In genomic region chr1:84596023-84596422, GRCm38 (mm10) we compare ENCODE assay signal across 15 mouse cellular contexts.
DNase-seq lines count a peak whose midpoint lies in the region; ATAC-seq and TF ChIP-seq lines count a peak whose summit lies in the region.
"Had no signal": no experiment of that assay in that cellular context is flagged by ENCODE, and none has a peak within 500 bp of the region (broad histone marks: within the 10 kb centered on the region; RNA-seq: fewer than 3 reads in every experiment).

No protein-coding gene starts in this region.

- no peak overlapping the region for H3K27ac ChIP-seq in forebrain, embryonic 16.5 days (ENCODE audit: low read length)
- H3K27ac ChIP-seq in forebrain, embryonic 11.5 days (ENCODE audit: low read depth, low read length), result no peak overlapping the region
- no peak overlapping the region for H3K27ac ChIP-seq in hindbrain, embryonic 16.5 days (ENCODE audit: low read depth, low read length)
- no peak overlapping the region for H3K27ac ChIP-seq in midbrain, postnatal 0 days (ENCODE audit: low read depth, low read length)
- H3K27ac ChIP-seq: kidney, postnatal 0 days; liver, embryonic 12.5 days; lung, embryonic 15.5 days had no signal

- H3K9me3 ChIP-seq in forebrain, embryonic 16.5 days (ENCODE audit: control insufficient read depth, low read length), result no peaks in the 10 kb centered on the region
- no peaks in the 10 kb centered on the region for H3K9me3 ChIP-seq in forebrain, embryonic 11.5 days (ENCODE audit: control insufficient read depth, low read length)
- H3K9me3 ChIP-seq in megakaryocyte, embryonic 14.5 days, result peaks cover 5% of the 10 kb centered on the region; the same call in 1 of the 2 replicates
- H3K9me3 ChIP-seq in hindbrain, embryonic 16.5 days (ENCODE audit: control insufficient read depth, low read length), result no peaks in the 10 kb centered on the region
- no peaks in the 10 kb centered on the region for H3K9me3 ChIP-seq in midbrain, postnatal 0 days (ENCODE audit: low read length)
- H3K9me3 ChIP-seq: liver, embryonic 12.5 days; lung, embryonic 15.5 days had no signal

- ATAC-seq in forebrain, embryonic 16.5 days, result peak; percentile 34; the same call in 1 of the 2 replicates
- no peak for ATAC-seq in forebrain, embryonic 11.5 days (replicated peaks; ENCODE audit: low FRiP score)
- ATAC-seq in megakaryocyte, adult 5-6 weeks (ENCODE audit: poor library complexity, severe bottlenecking), result no peak
- peak; percentile 41; the same call in 1 of the 2 replicates for ATAC-seq in hindbrain, embryonic 16.5 days
- 0 out of 2 replicates have a peak, but pooled peaks have one; percentile 8 for ATAC-seq in midbrain, postnatal 0 days (ENCODE audit: low FRiP score)
- ATAC-seq: CD4-positive, CD25-positive, alpha-beta regulatory T cell, adult 4 months; intestine, embryonic 16.5 days; liver, embryonic 12.5 days had no signal

- H3K9ac ChIP-seq in forebrain, embryonic 16.5 days (replicated peaks; ENCODE audit: low read depth, low read length), result no peak overlapping the region
- H3K9ac ChIP-seq in forebrain, embryonic 11.5 days (ENCODE audit: low read length), result no peak overlapping the region
- no peak overlapping the region for H3K9ac ChIP-seq in hindbrain, embryonic 16.5 days (ENCODE audit: low read depth, low read length)
- H3K9ac ChIP-seq in midbrain, postnatal 0 days (replicated peaks; ENCODE audit: low read length, poor library complexity, severe bottlenecking), result no peak overlapping the region
- H3K9ac ChIP-seq: liver, embryonic 12.5 days; lung, embryonic 15.5 days had no signal

- no peaks in the 10 kb centered on the region for H3K27me3 ChIP-seq in forebrain, embryonic 16.5 days (replicated peaks; ENCODE audit: control insufficient read depth, insufficient read depth, low read length)
- H3K27me3 ChIP-seq in forebrain, embryonic 11.5 days (ENCODE audit: control insufficient read depth, insufficient read depth, low read length), result no peaks in the 10 kb centered on the region
- H3K27me3 ChIP-seq in megakaryocyte, embryonic 14.5 days (replicated peaks), result no peaks in the 10 kb centered on the region
- no peaks in the 10 kb centered on the region for H3K27me3 ChIP-seq in hindbrain, embryonic 16.5 days (replicated peaks; ENCODE audit: control insufficient read depth, insufficient read depth, low read length)
- no peaks in the 10 kb centered on the region for H3K27me3 ChIP-seq in midbrain, postnatal 0 days (ENCODE audit: insufficient read depth, low read length)
- H3K27me3 ChIP-seq: liver, embryonic 12.5 days; lung, embryonic 15.5 days had no signal

- no peak for DNase-seq in forebrain, embryonic 11.5 days (ENCODE audit: low spot score)
- DNase-seq in midbrain, postnatal 0 days (ENCODE audit: low spot score), result peak; percentile 37
- DNase-seq in heart, adult 18-20 months, result no peak
- DNase-seq: adrenal gland, postnatal 14 days; heart, postnatal 10 days; right cerebral cortex, postnatal 4 days had no signal

- H3K36me3 ChIP-seq in forebrain, embryonic 16.5 days (ENCODE audit: control insufficient read depth, insufficient read depth), result no peaks in the 10 kb centered on the region
- no peaks in the 10 kb centered on the region for H3K36me3 ChIP-seq in forebrain, embryonic 11.5 days (ENCODE audit: control insufficient read depth, insufficient read depth, low read length)
- H3K36me3 ChIP-seq in megakaryocyte, embryonic 14.5 days (replicated peaks; ENCODE audit: low read length), result no peaks in the 10 kb centered on the region
- H3K36me3 ChIP-seq in hindbrain, embryonic 16.5 days (ENCODE audit: control insufficient read depth, insufficient read depth, low read length), result no peaks in the 10 kb centered on the region
- no peaks in the 10 kb centered on the region for H3K36me3 ChIP-seq in midbrain, postnatal 0 days (ENCODE audit: insufficient read depth, low read length)
- H3K36me3 ChIP-seq: liver, embryonic 12.5 days; lung, embryonic 15.5 days had no signal

- 63% methylated on average over 3 of the region's 3 CpGs for WGBS in forebrain, embryonic 16.5 days
- 83% methylated on average over 3 of the region's 3 CpGs for WGBS in forebrain, embryonic 11.5 days
- WGBS in hindbrain, embryonic 16.5 days, result 57% methylated on average over 3 of the region's 3 CpGs
- WGBS in midbrain, postnatal 0 days, result 76% methylated on average over 3 of the region's 3 CpGs

- no peak overlapping the region for H3K4me2 ChIP-seq in forebrain, embryonic 16.5 days (ENCODE audit: low read length)
- no peak overlapping the region for H3K4me2 ChIP-seq in forebrain, embryonic 11.5 days (ENCODE audit: low read depth, low read length, severe bottlenecking)
- H3K4me2 ChIP-seq in hindbrain, embryonic 16.5 days (ENCODE audit: low read length), result no peak overlapping the region
- H3K4me2 ChIP-seq in midbrain, postnatal 0 days (ENCODE audit: low read depth, low read length, poor library complexity, severe bottlenecking), result no peak overlapping the region
- H3K4me2 ChIP-seq: liver, embryonic 12.5 days; lung, embryonic 15.5 days had no signal

- H3K4me1 ChIP-seq in forebrain, embryonic 16.5 days (replicated peaks; ENCODE audit: control insufficient read depth, insufficient read depth, low read length), result peaks cover 16% of the 10 kb centered on the region
- H3K4me1 ChIP-seq in forebrain, embryonic 11.5 days (replicated peaks; ENCODE audit: control insufficient read depth, insufficient read depth, low read length), result no peaks in the 10 kb centered on the region
- peaks cover 4% of the 10 kb centered on the region; the same call in 1 of the 2 replicates for H3K4me1 ChIP-seq in megakaryocyte, embryonic 14.5 days
- H3K4me1 ChIP-seq in hindbrain, embryonic 16.5 days (ENCODE audit: control insufficient read depth, insufficient read depth, low read depth, low read length), result peaks cover 8% of the 10 kb centered on the region; the same call in 1 of the 2 replicates
- H3K4me1 ChIP-seq in midbrain, postnatal 0 days (ENCODE audit: insufficient read depth, low read length), result no peaks in the 10 kb centered on the region
- H3K4me1 ChIP-seq: liver, embryonic 12.5 days; lung, embryonic 15.5 days had no signal

- no peak for TF ChIP-seq CTCF in midbrain, postnatal 0 days (IDR thresholded peaks at IDR 0.05)

- no peak overlapping the region for H3K4me3 ChIP-seq in forebrain, embryonic 16.5 days (replicated peaks; ENCODE audit: low read length)
- no peak overlapping the region for H3K4me3 ChIP-seq in forebrain, embryonic 11.5 days (ENCODE audit: low read depth, low read length)
- H3K4me3 ChIP-seq in megakaryocyte, embryonic 14.5 days (replicated peaks), result peak overlapping the region; percentile 26
- no peak overlapping the region for H3K4me3 ChIP-seq in hindbrain, embryonic 16.5 days (ENCODE audit: low read length)
- H3K4me3 ChIP-seq in midbrain, postnatal 0 days (ENCODE audit: low read depth, low read length), result no peak overlapping the region
- H3K4me3 ChIP-seq: liver, embryonic 12.5 days; lung, embryonic 15.5 days had no signal

Comparison
In these comparisons a context has a peak if more than half of its experiments do, and no peak if none do; other contexts are left out.
1. ATAC-seq: peak in forebrain, embryonic 16.5 days (single experiment), hindbrain, embryonic 16.5 days (single experiment) and midbrain, postnatal 0 days (single experiment); none in forebrain, embryonic 11.5 days (single experiment) and megakaryocyte, adult 5-6 weeks (single experiment).